Mouse (Mus musculus): ENCODE measurements at regions not wholly inside any gene's neighbourhood (a gene's known extent, or its start where the extent isn't known, plus 50 kb on each side); places are given as distances from the start of the nearest gene placed in this dataset.

DNA sequence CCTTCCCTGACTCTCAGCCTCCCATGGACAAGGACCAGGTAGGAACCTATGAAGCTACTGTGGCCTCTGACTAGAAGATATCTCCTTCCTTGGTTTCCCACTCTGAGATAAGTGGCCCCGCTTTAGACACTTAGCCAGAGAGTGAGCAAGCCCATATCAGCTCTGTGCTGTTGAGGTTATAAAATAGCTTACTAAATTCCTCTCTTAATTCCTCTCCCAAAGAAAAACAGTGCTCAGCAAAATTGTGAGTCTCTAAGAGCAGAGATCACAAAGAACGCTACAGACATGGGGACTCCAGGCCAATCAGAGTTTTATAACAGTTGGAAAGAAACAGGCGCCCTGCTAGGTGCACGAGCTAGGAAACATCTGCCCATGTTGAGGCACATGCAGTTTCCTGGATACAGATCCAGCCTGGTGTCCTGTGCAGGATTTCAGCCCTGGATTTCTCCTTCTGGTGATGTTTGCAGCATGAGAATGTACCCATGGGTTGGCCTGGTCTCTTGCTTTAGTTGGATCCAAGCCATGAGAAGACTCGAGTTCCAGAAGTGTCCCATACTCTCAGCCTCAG lies 108.9 kb upstream of the Arhgap28 start:
- 88% methylated on average over 5 of the region's 5 CpGs for WGBS

DNA sequence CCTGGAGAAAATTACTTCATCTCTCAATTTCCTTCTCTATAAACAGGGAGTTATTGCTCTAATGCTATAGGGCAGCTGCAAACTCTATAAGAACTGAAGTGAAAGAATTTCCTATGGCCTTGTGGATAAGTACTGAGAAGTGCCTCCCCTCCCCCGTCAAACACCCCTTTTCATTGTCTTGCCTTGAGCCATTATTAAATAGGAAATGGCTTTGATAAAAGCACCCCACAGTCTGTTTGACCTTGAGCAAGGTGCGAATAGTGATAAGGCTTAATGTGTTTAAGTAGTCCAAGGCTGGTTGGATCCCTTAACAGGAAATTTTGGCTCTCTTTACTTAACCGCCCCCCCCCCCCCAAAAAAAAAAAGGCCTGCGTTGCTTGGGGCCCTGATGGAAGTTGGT lies 111.7 kb upstream of the Arhgap28 start:
- no peaks in the 10 kb centered on the region for H3K4me1 ChIP-seq (ENCODE audit: control insufficient read depth, insufficient read depth, low read length)
- no peak overlapping the region for H3K27ac ChIP-seq (ENCODE audit: insufficient read depth, low read depth, low read length)
- WGBS = 79% methylated on average over 4 of the region's 4 CpGs
- no peak overlapping the region for H3K4me3 ChIP-seq (ENCODE audit: insufficient read depth, low read depth, low read length)
- TF ChIP-seq CTCF (IDR thresholded peaks at IDR 0.05; ENCODE audit: insufficient read depth, low read depth, low read length) (no peak), POLR2A (IDR thresholded peaks at IDR 0.05; ENCODE audit: insufficient read depth, low read depth, low read length) (no peak)

More for the DNA sequence above, 108.9 kb upstream of the Arhgap28 start:
- H3K4me1 ChIP-seq (ENCODE audit: control insufficient read depth, insufficient read depth, low read length) = no peaks in the 10 kb centered on the region
- TF ChIP-seq POLR2A (IDR thresholded peaks at IDR 0.05; ENCODE audit: insufficient read depth, low read depth, low read length) (no peak), CTCF (IDR thresholded peaks at IDR 0.05; ENCODE audit: insufficient read depth, low read depth, low read length) (no peak)
- no peak overlapping the region for H3K4me3 ChIP-seq (ENCODE audit: insufficient read depth, low read depth, low read length)
- no peak overlapping the region for H3K27ac ChIP-seq (ENCODE audit: insufficient read depth, low read depth, low read length)

DNA sequence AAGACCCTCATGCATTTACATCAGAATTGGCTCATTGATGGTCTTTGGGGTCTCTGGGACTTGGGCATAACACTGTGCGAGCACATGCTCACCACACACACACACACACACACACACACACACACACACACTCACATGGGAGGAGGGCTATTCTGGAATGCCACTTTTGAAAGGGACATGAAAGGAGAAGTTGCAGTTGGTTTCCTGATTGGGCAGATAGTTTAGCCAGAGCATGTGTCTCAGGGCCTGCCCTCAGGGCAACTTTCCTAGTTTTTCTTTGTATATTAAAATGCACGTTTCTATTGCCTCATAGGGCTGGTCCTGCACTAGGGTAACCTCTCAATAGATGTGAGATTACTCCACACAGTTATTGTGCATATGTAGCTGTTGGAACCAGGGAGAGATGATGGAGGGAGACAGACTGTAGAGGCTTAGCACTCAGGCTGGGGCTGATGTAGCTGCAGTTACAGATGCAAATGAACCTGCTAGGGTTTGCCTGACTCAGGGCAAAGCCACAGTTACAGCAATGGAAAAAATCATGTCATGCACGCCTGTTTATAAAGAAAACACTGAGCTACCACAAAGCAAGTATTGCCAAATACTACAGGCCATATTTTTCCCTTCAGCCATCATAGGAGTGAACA lies 115.3 kb upstream of the Arhgap28 start:
- no peak overlapping the region for H3K4me3 ChIP-seq (ENCODE audit: insufficient read depth, low read depth, low read length)
- 75% methylated on average over 3 of the region's 3 CpGs for WGBS
- H3K4me1 ChIP-seq (ENCODE audit: control insufficient read depth, insufficient read depth, low read length) = no peaks in the 10 kb centered on the region
- no peak overlapping the region for H3K27ac ChIP-seq (ENCODE audit: insufficient read depth, low read depth, low read length)
- TF ChIP-seq POLR2A (IDR thresholded peaks at IDR 0.05; ENCODE audit: insufficient read depth, low read depth, low read length) = no peak
- no peak for TF ChIP-seq CTCF (IDR thresholded peaks at IDR 0.05; ENCODE audit: insufficient read depth, low read depth, low read length)

DNA sequence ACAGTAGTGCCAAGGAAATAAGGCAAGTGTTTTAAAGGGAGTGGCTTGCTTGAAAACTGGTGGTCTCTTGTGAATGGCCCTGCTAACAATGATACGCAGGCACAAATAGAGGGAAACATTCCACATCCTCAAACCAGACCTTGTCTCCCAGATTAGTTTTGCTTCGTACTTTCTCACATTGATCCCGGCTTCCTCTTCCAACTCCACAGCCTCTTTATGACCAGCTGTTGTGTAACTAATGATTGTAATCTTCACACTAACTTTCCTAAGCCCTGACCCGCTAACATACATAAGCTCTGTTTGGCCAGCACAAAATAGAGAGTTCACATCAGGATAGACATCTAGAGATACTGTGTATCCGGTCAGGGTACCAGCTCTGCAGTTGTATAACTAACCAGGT lies 116.3 kb upstream of the Arhgap28 start:
- H3K4me1 ChIP-seq (ENCODE audit: control insufficient read depth, insufficient read depth, low read length) = no peaks in the 10 kb centered on the region

DNA sequence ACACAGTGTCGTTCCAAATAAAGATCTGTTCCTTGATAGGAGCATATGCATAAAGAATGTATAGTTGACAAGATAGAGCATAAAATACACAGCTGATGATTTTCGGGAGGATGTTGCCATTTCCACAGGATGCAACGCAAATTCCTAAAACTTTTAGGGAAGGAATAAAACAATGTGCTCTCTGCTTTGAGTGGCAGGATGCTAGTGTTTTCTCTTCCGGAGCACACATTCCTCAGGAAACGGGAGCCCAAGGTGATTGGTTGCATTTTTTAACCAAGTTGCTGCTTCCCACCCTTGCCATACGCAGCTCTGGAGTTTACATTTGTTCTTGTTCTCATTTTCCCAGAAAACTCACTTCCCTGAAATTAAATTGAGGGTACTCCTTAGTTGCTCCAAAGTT lies 116.8 kb upstream of the Arhgap28 start:
- no peak overlapping the region for H3K4me3 ChIP-seq (ENCODE audit: insufficient read depth, low read depth, low read length)
- H3K4me1 ChIP-seq (ENCODE audit: control insufficient read depth, insufficient read depth, low read length) = no peaks in the 10 kb centered on the region
- no peak overlapping the region for H3K27ac ChIP-seq (ENCODE audit: insufficient read depth, low read depth, low read length)
- TF ChIP-seq POLR2A (IDR thresholded peaks at IDR 0.05; ENCODE audit: insufficient read depth, low read depth, low read length) (no peak), CTCF (IDR thresholded peaks at IDR 0.05; ENCODE audit: insufficient read depth, low read depth, low read length) (no peak)
- WGBS = 87% methylated on average over 6 of the region's 6 CpGs

More for the DNA sequence above, 116.3 kb upstream of the Arhgap28 start:
- no peak overlapping the region for H3K4me3 ChIP-seq (ENCODE audit: insufficient read depth, low read depth, low read length)
- TF ChIP-seq POLR2A (IDR thresholded peaks at IDR 0.05; ENCODE audit: insufficient read depth, low read depth, low read length) = no peak
- TF ChIP-seq CTCF (IDR thresholded peaks at IDR 0.05; ENCODE audit: insufficient read depth, low read depth, low read length) = no peak
- H3K27ac ChIP-seq (ENCODE audit: insufficient read depth, low read depth, low read length) = no peak overlapping the region
- 89% methylated on average over 5 of the region's 5 CpGs for WGBS

DNA sequence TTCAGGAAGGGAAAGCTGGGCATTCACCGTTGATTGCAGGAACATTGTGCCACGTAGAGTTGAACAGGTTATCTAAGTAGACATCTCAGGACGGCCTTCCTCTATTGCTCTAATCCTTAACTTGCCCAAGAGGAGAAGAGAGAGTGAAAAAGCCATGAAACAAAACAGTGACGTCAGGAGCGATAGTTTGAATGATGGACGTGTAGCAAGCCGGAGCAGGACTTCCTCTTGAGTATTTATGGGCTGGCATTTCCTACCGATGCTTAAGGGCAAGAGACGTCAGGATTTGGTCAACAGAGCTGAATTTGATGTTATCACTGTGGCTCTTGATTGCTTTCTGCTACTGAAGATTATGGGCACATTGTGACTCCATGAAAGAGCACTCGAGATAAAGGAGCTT lies 130.5 kb upstream of the Arhgap28 start:
- 87% methylated on average over 10 of the region's 10 CpGs for WGBS

DNA sequence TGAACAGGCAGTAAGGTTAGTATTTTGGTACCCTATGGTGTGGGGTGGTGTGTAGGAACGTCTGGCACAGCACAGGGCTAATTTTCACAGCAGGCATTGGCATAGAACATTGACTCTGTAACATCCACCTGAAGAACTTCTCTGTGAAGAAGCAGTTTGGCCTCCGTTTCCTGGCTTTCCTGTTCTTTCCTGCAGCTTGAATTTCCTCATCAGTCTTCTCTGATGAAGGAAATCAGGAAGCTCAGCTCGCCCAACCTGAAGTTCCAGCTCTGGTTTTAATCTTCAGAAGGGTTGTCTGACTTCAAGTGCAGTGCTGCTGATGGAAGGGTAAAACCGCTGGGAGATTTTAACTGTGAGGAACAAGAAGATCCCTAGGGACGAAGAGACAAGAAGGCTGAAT lies 131.5 kb upstream of the Arhgap28 start:
- 63% methylated on average over 5 of the region's 5 CpGs for WGBS
- no peaks in the 10 kb centered on the region for H3K4me1 ChIP-seq (ENCODE audit: control insufficient read depth, insufficient read depth, low read length)
- H3K27ac ChIP-seq (ENCODE audit: insufficient read depth, low read depth, low read length) = no peak overlapping the region
- TF ChIP-seq POLR2A (IDR thresholded peaks at IDR 0.05; ENCODE audit: insufficient read depth, low read depth, low read length) (no peak), CTCF (IDR thresholded peaks at IDR 0.05; ENCODE audit: insufficient read depth, low read depth, low read length) (no peak)
- no peak overlapping the region for H3K4me3 ChIP-seq (ENCODE audit: insufficient read depth, low read depth, low read length)

More for the DNA sequence above, 130.5 kb upstream of the Arhgap28 start:
- Histone ChIP-seq H3K4me3 (ENCODE audit: insufficient read depth, low read depth, low read length) (no peak overlapping the region), H3K27ac (ENCODE audit: insufficient read depth, low read depth, low read length) (no peak overlapping the region), H3K4me1 (ENCODE audit: control insufficient read depth, insufficient read depth, low read length) (no peaks in the 10 kb centered on the region)
- TF ChIP-seq POLR2A (IDR thresholded peaks at IDR 0.05; ENCODE audit: insufficient read depth, low read depth, low read length) (no peak), CTCF (IDR thresholded peaks at IDR 0.05; ENCODE audit: insufficient read depth, low read depth, low read length) (no peak)

DNA sequence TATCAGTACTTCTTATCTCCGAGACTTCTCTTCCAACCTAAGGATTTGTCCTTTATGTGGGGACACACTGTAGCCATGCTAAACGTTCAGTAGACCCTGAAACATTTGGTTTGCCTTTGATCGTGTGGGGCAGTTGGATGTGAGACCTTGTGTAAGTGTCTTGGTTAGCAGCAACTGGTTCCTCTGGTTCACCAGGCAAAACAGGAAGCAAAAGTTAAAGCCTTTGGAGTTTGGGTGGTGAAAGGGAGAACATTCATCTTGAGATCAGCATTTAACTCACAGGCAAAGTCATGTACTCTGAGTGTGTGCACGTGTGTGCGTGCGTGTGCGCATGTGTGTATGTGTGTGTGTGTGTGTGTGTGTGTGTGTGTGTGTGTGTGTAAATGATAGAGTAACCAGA lies 130.3 kb upstream of the L3mbtl4 start:
- TF ChIP-seq POLR2A (IDR thresholded peaks at IDR 0.05; ENCODE audit: insufficient read depth, low read depth, low read length) (no peak), CTCF (IDR thresholded peaks at IDR 0.05; ENCODE audit: insufficient read depth, low read depth, low read length) (no peak)
- Histone ChIP-seq H3K4me1 (ENCODE audit: control insufficient read depth, insufficient read depth, low read length) (no peaks in the 10 kb centered on the region), H3K4me3 (ENCODE audit: insufficient read depth, low read depth, low read length) (no peak overlapping the region), H3K27ac (ENCODE audit: insufficient read depth, low read depth, low read length) (no peak overlapping the region)
- 85% methylated on average over 7 of the region's 7 CpGs for WGBS

DNA sequence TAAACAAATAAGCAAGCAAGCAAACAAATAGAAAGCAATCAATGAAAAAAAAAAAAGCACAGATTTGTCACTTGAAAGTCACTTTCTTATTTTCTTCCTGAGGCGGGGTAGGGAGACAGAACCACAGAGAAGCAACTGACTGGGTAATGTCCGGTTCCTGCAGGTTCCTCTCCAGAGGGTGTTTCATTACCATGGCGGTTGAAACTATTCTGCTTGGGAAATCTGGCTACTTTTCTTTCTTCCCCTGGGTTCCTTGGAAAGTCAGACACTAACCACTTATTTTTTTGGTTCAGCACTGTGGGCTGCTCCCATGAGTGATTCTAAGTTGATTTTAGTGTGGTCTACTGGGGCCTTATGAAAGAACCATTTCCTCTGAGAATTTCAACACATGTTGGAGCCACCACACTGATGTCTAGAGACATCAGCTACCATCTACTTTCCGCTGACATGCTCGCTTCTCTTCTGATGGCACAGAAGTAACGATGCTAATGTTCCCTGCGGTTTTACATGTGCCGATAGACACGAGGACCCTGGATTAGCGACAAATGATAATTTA lies 124.3 kb upstream of the L3mbtl4 start:
- no peak overlapping the region for H3K4me3 ChIP-seq (ENCODE audit: insufficient read depth, low read depth, low read length)
- no peak for TF ChIP-seq POLR2A (IDR thresholded peaks at IDR 0.05; ENCODE audit: insufficient read depth, low read depth, low read length)
- TF ChIP-seq CTCF (IDR thresholded peaks at IDR 0.05; ENCODE audit: insufficient read depth, low read depth, low read length) = no peak
- WGBS = 90% methylated on average over 10 of the region's 10 CpGs
- H3K4me1 ChIP-seq (ENCODE audit: control insufficient read depth, insufficient read depth, low read length) = no peaks in the 10 kb centered on the region
- no peak overlapping the region for H3K27ac ChIP-seq (ENCODE audit: insufficient read depth, low read depth, low read length)

Data from olfactory bulb, adult 2 months (tissue).